Mouse (Mus musculus) small intestine, adult 2 months (tissue): ENCODE results near the gene Rabgap1l.

Source experiments
- CTCF ChIP-seq: fragments of 200-500 bp; IDR thresholded peaks from 2 replicates; pipeline ENCODE4 v1.5.1; 2012; ENCODE audit warnings: low read depth, mild to moderate bottlenecking, control low read depth, inconsistent platforms, low read length, moderate library complexity, mixed read lengths; ENCODE audit not compliant: insufficient replicate concordance, insufficient read length; ENCODE audit errors: extremely low read depth
- POLR2A ChIP-seq: fragments of 200-500 bp; IDR thresholded peaks from 2 replicates; pipeline ENCODE4 v1.6.1; 2012; ENCODE audit warnings: low read depth, mild to moderate bottlenecking, control low read depth, inconsistent platforms, low read length, moderate library complexity

GRCm38 (mm10) chr1:160787926-160788325 lies 5.1 kb downstream of the Rabgap1l start:
- no peak for TF ChIP-seq CTCF
- TF ChIP-seq POLR2A, result no peak
